Mouse (Mus musculus) left cerebral cortex, adult 8-10 months (tissue): ENCODE data around the gene Spag6. TPM values are rescaled to one million over a fixed set of nuclear protein-coding genes. Genes with fewer than 3 reads are reported as not detected.

ENCODE experiments used
- DNase-seq, 2 experiments: peaks; one replicate each; pipeline ENCODE4 v3.0.0; 2022; ENCODE audit warnings: low spot score in 2 of 2
- total RNA-seq, 4 experiments: library from RNA; stranded (reverse); gene quantifications; 2 replicates each; pipeline ENCODE4 v1.2.4; 2022

The Spag6 gene
- total RNA-seq, 4 experiments from 2014 or later: 8.9 to 13.3 (median 10.2) TPM

GRCm38 (mm10) chr2:18687671-18688170 is 6.1 kb upstream of the Spag6 start:
- no peak for DNase-seq

DNA sequence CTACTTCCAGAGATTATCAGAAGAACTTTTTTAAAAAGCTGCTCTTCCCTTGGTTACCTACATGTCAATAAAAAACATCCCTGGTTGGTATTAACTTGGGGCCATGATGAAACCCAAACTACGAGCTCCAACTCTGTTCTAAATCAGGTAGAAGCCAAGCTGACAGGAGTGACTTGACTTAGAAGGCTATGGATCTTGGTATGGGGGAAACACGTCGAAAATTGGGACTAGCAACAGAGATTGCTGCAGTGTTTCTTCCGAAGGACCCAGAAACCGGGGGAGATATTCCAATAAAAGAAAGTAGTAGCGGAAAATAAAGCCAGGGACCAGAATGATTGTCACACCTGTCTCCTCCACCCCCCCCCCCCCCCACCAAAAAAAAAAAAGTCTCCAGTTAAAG is 5.5 kb upstream of the Spag6 start:
- no peak for DNase-seq

- DNase-seq: peak in 1 of 2 experiments; percentile 23
Observed at GRCm38 (mm10) chr2:18688708-18689063, 5.1 kb upstream of the Spag6 start.

- peak in 1 of 2 experiments; percentile 31 for DNase-seq
Observed at GRCm38 (mm10) chr2:18689064-18689921, 4.5 kb upstream of the Spag6 start.

GRCm38 (mm10) chr2:18690055-18690691 is 3.7 kb upstream of the Spag6 start:
- peak in 1 of 2 experiments; percentile 67 for DNase-seq

DNA sequence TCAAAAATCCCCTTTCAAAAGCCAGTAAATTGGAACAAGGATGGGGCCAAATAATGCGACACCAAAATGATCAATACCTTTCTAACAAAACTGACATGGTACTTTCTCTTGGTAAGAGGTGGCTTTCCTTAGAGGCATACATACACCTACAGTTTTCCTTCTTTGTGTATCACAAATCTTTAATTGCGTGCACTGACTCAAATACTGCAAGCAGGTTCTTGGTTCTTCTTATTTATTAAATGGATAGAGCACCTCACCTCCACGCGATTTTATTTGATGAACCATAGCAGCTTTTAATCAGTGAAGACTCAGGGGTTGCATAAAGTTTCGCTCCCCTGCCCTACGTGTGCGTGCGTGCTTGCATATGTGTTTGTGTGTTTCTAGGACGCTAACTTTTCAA is 3.1 kb upstream of the Spag6 start:
- no peak for DNase-seq

GRCm38 (mm10) chr2:18692031-18692430 is 1.8 kb upstream of the Spag6 start:
- DNase-seq: no peak

- DNase-seq: no peak
Observed at GRCm38 (mm10) chr2:18692548-18692947, 1.3 kb upstream of the Spag6 start.

- DNase-seq: no peak
Observed at GRCm38 (mm10) chr2:18693491-18693870, 351 bp upstream of the Spag6 start.

- no peak for DNase-seq
Observed at GRCm38 (mm10) chr2:18694611-18694950, 749 bp downstream of the Spag6 start.

DNA sequence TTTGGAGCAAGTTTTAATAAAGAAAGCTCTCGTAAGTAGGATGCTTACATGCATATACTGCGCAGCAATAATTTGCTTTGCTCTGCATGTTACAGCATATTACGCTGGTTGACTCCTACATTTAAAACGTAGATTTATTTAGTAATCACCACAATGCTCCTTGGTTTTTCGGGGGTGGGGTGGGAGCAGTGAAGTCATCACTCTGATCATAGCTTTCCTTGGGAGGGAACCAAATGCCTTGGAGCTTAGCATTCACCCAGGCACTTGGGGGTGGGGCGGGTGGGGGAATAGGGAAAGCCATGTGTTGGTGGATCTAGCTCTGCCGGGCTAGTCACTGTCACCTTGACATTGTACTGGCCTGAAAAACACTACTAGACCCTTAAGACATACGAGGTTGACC is 1.3 kb downstream of the Spag6 start:
- no peak for DNase-seq

DNA sequence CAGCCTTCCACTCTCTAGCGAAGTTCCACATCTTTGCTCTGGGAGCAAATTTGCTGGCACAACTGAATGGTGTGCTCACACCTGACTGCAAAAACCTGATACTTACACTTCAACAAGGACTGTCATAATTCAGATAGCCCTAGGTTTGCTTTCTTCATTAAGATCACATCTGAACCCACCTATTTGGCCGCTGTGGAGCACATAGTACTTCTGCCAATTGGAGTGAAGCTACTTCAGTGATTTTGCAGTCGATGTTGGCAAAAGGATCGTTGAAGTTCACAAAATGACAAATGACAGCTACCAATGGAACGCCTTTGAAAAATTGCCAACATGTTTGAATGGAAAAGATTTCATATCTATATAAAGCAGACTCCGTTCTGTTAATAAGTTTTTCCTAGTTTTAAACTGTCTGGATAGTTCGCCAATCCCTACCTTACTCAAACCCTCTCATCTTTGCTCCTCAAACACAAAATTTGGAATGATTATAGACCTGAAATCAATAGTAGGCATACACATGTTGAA is 1.9 kb downstream of the Spag6 start:
- no peak for DNase-seq

DNA sequence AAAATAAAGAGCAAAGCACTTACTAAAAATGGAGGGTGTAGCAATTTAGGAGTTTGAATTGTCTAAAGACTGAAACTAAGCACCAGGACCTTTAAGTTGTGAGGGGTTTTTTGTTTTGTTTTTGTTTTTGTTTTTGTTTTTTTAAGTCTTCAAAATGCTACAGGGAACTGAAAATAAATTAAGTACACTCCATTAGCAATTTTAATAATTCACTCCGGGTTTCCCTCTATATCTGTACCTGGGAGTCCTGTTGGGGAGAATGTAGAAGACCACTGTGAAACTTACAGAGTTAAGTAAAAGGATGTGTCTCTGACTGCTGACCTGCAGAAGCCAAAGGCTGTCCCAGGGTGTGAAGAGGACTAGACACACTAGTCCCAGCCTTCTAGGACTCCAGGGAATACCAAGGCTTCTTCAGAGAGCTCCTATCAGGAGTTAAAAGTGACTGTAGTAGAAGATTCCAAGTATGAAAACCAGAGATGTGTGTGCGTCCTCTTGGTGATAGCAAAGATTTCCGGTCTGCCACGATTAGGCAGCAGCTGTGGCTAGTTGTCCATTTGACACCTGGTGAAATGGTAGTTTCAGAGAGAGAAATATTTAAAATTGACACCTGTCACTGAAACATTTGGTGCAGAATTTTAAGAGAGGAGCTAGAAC is 3.9 kb downstream of the Spag6 start:
- DNase-seq: no peak

DNA sequence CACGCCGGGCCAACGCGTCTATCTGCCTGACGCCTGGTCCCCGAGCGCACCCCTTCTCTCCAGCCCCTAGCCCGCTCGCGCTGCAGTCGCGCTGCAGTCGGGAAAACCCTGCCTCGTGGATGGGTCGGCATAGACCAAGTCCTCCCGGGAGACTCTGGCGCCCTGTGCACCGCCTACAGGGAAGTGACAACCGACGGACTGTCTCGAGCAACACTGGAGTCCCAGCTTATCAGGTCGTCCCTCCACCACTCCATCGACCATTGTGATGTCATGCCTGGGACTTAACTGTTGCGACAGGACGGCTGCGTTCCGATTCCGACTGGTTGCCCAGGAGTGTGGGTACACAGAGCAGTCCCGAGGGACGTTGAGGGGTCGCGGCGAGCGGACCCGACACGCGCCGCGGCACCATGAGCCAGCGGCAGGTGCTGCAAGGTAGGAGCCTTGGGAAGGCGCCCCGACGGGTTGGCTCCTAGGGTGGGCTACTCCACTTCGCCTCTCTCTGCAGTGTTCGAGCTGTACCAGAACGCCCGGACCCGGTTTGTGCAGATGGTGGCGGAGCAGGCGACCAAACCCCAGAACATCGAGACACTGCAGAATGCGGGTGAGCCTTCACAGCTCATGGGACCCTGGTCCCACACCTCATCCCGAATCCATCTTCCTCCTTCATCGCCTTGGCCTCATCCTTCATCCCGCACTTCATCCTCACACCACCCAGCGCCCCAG is 5.0 kb downstream of the Spag6 start:
- no peak for DNase-seq

GRCm38 (mm10) chr2:18699401-18699990 is 5.7 kb downstream of the Spag6 start:
- DNase-seq: no peak

GRCm38 (mm10) chr2:18710356-18710755 is 16.5 kb downstream of the Spag6 start:
- DNase-seq: peak in 1 of 2 experiments; percentile 18

DNA sequence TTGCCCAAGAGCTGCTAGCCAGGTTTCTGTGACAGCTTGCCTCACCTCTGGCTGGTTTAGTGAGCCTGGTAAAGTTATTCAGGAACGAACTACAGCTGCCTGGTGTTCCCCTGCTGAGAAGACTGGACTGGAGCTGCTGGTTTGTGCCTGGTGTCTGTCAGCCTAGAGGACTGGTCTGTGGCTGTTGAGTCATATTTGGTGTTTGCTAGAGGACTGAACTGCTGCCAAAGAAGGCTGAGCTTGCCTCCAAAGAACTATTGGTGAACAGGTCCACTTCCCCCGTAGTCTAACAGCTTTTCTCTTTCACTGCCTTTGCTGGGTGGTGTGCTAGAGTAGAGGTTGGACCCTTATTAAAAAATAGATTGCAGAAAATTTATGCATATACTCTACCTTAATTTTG is 19.2 kb downstream of the Spag6 start:
- DNase-seq: no peak

GRCm38 (mm10) chr2:18714337-18714736 is 20.5 kb downstream of the Spag6 start:
- no peak for DNase-seq

GRCm38 (mm10) chr2:18718521-18718920 is 24.7 kb downstream of the Spag6 start:
- DNase-seq: no peak

GRCm38 (mm10) chr2:18722208-18722830 is 28.5 kb downstream of the Spag6 start:
- no peak for DNase-seq

DNA sequence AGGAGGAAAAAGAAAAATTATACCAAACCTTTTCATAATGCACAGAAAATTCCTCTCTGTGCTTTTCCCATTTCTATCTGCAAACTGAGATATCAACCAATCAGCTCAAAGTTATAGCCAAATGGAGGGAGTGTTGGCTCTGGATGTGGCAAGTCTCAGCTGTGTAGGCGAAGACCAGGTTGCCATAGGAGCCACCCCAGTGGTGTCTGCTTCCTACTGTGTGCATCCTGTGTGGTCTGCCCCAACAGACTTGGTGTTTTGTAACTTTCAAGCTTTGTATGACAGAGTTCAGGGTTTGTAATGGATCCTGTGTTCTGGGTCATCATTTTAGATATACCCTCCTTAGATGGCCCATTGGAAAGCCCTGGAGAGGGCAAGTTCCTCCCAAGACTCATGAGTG is 30.6 kb downstream of the Spag6 start:
- DNase-seq: no peak
